Mouse (Mus musculus): ENCODE results near the gene Per1.

GRCm38 (mm10) chr11:69124498-69124847 is 29.5 kb downstream of the Per1 start:
- TF ChIP-seq POLR2A (IDR thresholded peaks at IDR 0.05; ENCODE audit: low read depth, low read length) (no peak), CTCF (IDR thresholded peaks at IDR 0.05; ENCODE audit: extremely low read depth, insufficient read length, insufficient replicate concordance, low read depth, low read length) (no peak)

Measured in small intestine, adult 2 months (tissue).